Mouse (Mus musculus) kidney, adult 2 months (tissue): ENCODE measurements at regions not wholly inside any gene's neighbourhood (a gene's known extent, or its start where the extent isn't known, plus 50 kb on each side); places are given as distances from the start of the nearest gene placed in this dataset.

Experiments used
- CTCF ChIP-seq: fragments of 200-500 bp; conservative IDR thresholded peaks from 2 replicates; pipeline ENCODE4 v1.5.1; 2011; ENCODE audit warnings: low read depth, mild to moderate bottlenecking, control low read depth, low read length, moderate library complexity, mixed read lengths; ENCODE audit not compliant: insufficient read depth, insufficient read length
- POLR2A ChIP-seq: fragments of 200-500 bp; IDR thresholded peaks from one replicate; pipeline ENCODE4 v1.6.1; 2011; ENCODE audit warnings: low read depth, low read length, control low read depth

GRCm38 (mm10) chr12:25233027-25233535 lies 136.1 kb upstream of the Id2 start:
- no peak for TF ChIP-seq POLR2A
- TF ChIP-seq CTCF: no peak
